Mouse (Mus musculus): ENCODE data around the gene Lhfpl2. TPM values are rescaled to one million over a fixed set of nuclear protein-coding genes. Genes with fewer than 3 reads are reported as not detected.
A peak's percentile ranks its signal among the peaks of the same experiment; 100 is the strongest.

Gene Lhfpl2
- polyA plus RNA-seq, 1 experiment: 15.5 TPM

- H3K79me2 ChIP-seq (ENCODE audit: control insufficient read depth, insufficient read depth): no peaks in the 10 kb centered on the region
- no peaks in the 10 kb centered on the region for H3K79me3 ChIP-seq (ENCODE audit: low read depth)
- H3ac ChIP-seq (ENCODE audit: control insufficient read depth, insufficient read length, low read depth): no peak overlapping the region
- H3K36me3 ChIP-seq (ENCODE audit: control insufficient read depth, insufficient read depth): no peaks in the 10 kb centered on the region
- H3K27me3 ChIP-seq (ENCODE audit: control insufficient read depth, insufficient read depth, insufficient read length): no peaks in the 10 kb centered on the region
- no peak for TF ChIP-seq MAX (IDR thresholded peaks at IDR 0.05)
- no peak for TF ChIP-seq FOSL1 (IDR thresholded peaks at IDR 0.05; ENCODE audit: insufficient read depth, low read length, poor library complexity, severe bottlenecking)
- no peak for TF ChIP-seq USF1 (IDR thresholded peaks at IDR 0.05; ENCODE audit: low read depth)
- no peak for TF ChIP-seq MYOG (IDR thresholded peaks at IDR 0.05; ENCODE audit: control insufficient read depth, extremely low read depth, insufficient read length)
- no peak overlapping the region for H3K4me3 ChIP-seq (ENCODE audit: insufficient read depth, poor library complexity, severe bottlenecking)
These were observed 20.1 kb upstream of the Lhfpl2 start for GRCm38 (mm10) chr13:94037313-94038051.

GRCm38 (mm10) chr13:94038052-94038340 is 19.6 kb upstream of the Lhfpl2 start:
- H3ac ChIP-seq (ENCODE audit: control insufficient read depth, insufficient read length, low read depth): no peak overlapping the region
- no peaks in the 10 kb centered on the region for H3K79me2 ChIP-seq (ENCODE audit: control insufficient read depth, insufficient read depth)
- H3K27me3 ChIP-seq (ENCODE audit: control insufficient read depth, insufficient read depth, insufficient read length): no peaks in the 10 kb centered on the region
- H3K36me3 ChIP-seq (ENCODE audit: control insufficient read depth, insufficient read depth): no peaks in the 10 kb centered on the region
- H3K4me3 ChIP-seq (ENCODE audit: insufficient read depth, poor library complexity, severe bottlenecking): no peak overlapping the region
- TF ChIP-seq CEBPB (IDR thresholded peaks at IDR 0.05; ENCODE audit: low read depth) (no peak), FOSL1 (IDR thresholded peaks at IDR 0.05; ENCODE audit: insufficient read depth, low read length, poor library complexity, severe bottlenecking) (no peak), MAX (IDR thresholded peaks at IDR 0.05) (no peak), USF1 (IDR thresholded peaks at IDR 0.05; ENCODE audit: low read depth) (no peak), MYOG (IDR thresholded peaks at IDR 0.05; ENCODE audit: control insufficient read depth, extremely low read depth, insufficient read length) (no peak), MYOD1 (IDR thresholded peaks at IDR 0.05; ENCODE audit: control insufficient read depth, insufficient read length, low read depth) (no peak), CTCF (IDR thresholded peaks at IDR 0.05; ENCODE audit: control insufficient read depth, insufficient read depth, insufficient read length) (no peak)
- no peaks in the 10 kb centered on the region for H3K79me3 ChIP-seq (ENCODE audit: low read depth)

GRCm38 (mm10) chr13:94050036-94050435 is 7.6 kb upstream of the Lhfpl2 start:
- TF ChIP-seq CTCF (IDR thresholded peaks at IDR 0.05; ENCODE audit: control insufficient read depth, insufficient read depth, insufficient read length) (no peak), MYOG (IDR thresholded peaks at IDR 0.05; ENCODE audit: control insufficient read depth, extremely low read depth, insufficient read length) (no peak), CEBPB (IDR thresholded peaks at IDR 0.05; ENCODE audit: low read depth) (no peak), USF1 (IDR thresholded peaks at IDR 0.05; ENCODE audit: low read depth) (no peak), FOSL1 (IDR thresholded peaks at IDR 0.05; ENCODE audit: insufficient read depth, low read length, poor library complexity, severe bottlenecking) (no peak)
- Histone ChIP-seq H3K79me2 (ENCODE audit: control insufficient read depth, insufficient read depth) (no peaks in the 10 kb centered on the region), H3K79me3 (ENCODE audit: low read depth) (no peaks in the 10 kb centered on the region)

GRCm38 (mm10) chr13:94050782-94051181 is 6.8 kb upstream of the Lhfpl2 start:
- H3K27me3 ChIP-seq (ENCODE audit: control insufficient read depth, insufficient read depth, insufficient read length): no peaks in the 10 kb centered on the region
- no peaks in the 10 kb centered on the region for H3K79me3 ChIP-seq (ENCODE audit: low read depth)
- no peak overlapping the region for H3ac ChIP-seq (ENCODE audit: control insufficient read depth, insufficient read length, low read depth)
- TF ChIP-seq CEBPB (IDR thresholded peaks at IDR 0.05; ENCODE audit: low read depth): no peak
- TF ChIP-seq FOSL1 (IDR thresholded peaks at IDR 0.05; ENCODE audit: insufficient read depth, low read length, poor library complexity, severe bottlenecking): no peak
- TF ChIP-seq MAX (IDR thresholded peaks at IDR 0.05): no peak
- TF ChIP-seq MYOD1 (IDR thresholded peaks at IDR 0.05; ENCODE audit: control insufficient read depth, insufficient read length, low read depth): no peak
- no peak for TF ChIP-seq CTCF (IDR thresholded peaks at IDR 0.05; ENCODE audit: control insufficient read depth, insufficient read depth, insufficient read length)
- no peak for TF ChIP-seq MYOG (IDR thresholded peaks at IDR 0.05; ENCODE audit: control insufficient read depth, extremely low read depth, insufficient read length)
- no peak for TF ChIP-seq USF1 (IDR thresholded peaks at IDR 0.05; ENCODE audit: low read depth)
- H3K4me3 ChIP-seq (ENCODE audit: insufficient read depth, poor library complexity, severe bottlenecking): no peak overlapping the region
- no peaks in the 10 kb centered on the region for H3K79me2 ChIP-seq (ENCODE audit: control insufficient read depth, insufficient read depth)
- no peaks in the 10 kb centered on the region for H3K36me3 ChIP-seq (ENCODE audit: control insufficient read depth, insufficient read depth)

More at GRCm38 (mm10) chr13:94050036-94050435, 7.6 kb upstream of the Lhfpl2 start:
- no peaks in the 10 kb centered on the region for H3K27me3 ChIP-seq (ENCODE audit: control insufficient read depth, insufficient read depth, insufficient read length)
- H3K36me3 ChIP-seq (ENCODE audit: control insufficient read depth, insufficient read depth): no peaks in the 10 kb centered on the region
- H3ac ChIP-seq (ENCODE audit: control insufficient read depth, insufficient read length, low read depth): no peak overlapping the region
- H3K4me3 ChIP-seq (ENCODE audit: insufficient read depth, poor library complexity, severe bottlenecking): no peak overlapping the region

GRCm38 (mm10) chr13:94057036-94057562 is 497 bp upstream of the Lhfpl2 start:
- no peak for TF ChIP-seq CTCF (IDR thresholded peaks at IDR 0.05; ENCODE audit: control insufficient read depth, insufficient read depth, insufficient read length)
- no peak for TF ChIP-seq MYOD1 (IDR thresholded peaks at IDR 0.05; ENCODE audit: control insufficient read depth, insufficient read length, low read depth)
- TF ChIP-seq FOSL1 (IDR thresholded peaks at IDR 0.05; ENCODE audit: insufficient read depth, low read length, poor library complexity, severe bottlenecking): no peak
- TF ChIP-seq MYOG (IDR thresholded peaks at IDR 0.05; ENCODE audit: control insufficient read depth, extremely low read depth, insufficient read length): no peak
- TF ChIP-seq MAX (IDR thresholded peaks at IDR 0.05): no peak
- TF ChIP-seq USF1 (IDR thresholded peaks at IDR 0.05; ENCODE audit: low read depth): no peak
- TF ChIP-seq CEBPB (IDR thresholded peaks at IDR 0.05; ENCODE audit: low read depth): no peak
- no peaks in the 10 kb centered on the region for H3K27me3 ChIP-seq (ENCODE audit: control insufficient read depth, insufficient read depth, insufficient read length)
- H3K79me3 ChIP-seq (ENCODE audit: low read depth): peaks cover 39% of the 10 kb centered on the region
- peaks cover 16% of the 10 kb centered on the region for H3K36me3 ChIP-seq (ENCODE audit: control insufficient read depth, insufficient read depth)
- peaks cover 44% of the 10 kb centered on the region for H3K79me2 ChIP-seq (ENCODE audit: control insufficient read depth, insufficient read depth)
- peak overlapping the region; percentile 91 for H3ac ChIP-seq (ENCODE audit: control insufficient read depth, insufficient read length, low read depth)
- H3K4me3 ChIP-seq (ENCODE audit: insufficient read depth, poor library complexity, severe bottlenecking): peak overlapping the region; percentile 88
